Mouse (Mus musculus) cerebellum, adult 8-10 months (tissue): ENCODE measurements around the gene Frmd6.

Experiments
- DNase-seq: peaks from one replicate; pipeline ENCODE4 v3.0.0; 2022

The Frmd6 gene

DNA sequence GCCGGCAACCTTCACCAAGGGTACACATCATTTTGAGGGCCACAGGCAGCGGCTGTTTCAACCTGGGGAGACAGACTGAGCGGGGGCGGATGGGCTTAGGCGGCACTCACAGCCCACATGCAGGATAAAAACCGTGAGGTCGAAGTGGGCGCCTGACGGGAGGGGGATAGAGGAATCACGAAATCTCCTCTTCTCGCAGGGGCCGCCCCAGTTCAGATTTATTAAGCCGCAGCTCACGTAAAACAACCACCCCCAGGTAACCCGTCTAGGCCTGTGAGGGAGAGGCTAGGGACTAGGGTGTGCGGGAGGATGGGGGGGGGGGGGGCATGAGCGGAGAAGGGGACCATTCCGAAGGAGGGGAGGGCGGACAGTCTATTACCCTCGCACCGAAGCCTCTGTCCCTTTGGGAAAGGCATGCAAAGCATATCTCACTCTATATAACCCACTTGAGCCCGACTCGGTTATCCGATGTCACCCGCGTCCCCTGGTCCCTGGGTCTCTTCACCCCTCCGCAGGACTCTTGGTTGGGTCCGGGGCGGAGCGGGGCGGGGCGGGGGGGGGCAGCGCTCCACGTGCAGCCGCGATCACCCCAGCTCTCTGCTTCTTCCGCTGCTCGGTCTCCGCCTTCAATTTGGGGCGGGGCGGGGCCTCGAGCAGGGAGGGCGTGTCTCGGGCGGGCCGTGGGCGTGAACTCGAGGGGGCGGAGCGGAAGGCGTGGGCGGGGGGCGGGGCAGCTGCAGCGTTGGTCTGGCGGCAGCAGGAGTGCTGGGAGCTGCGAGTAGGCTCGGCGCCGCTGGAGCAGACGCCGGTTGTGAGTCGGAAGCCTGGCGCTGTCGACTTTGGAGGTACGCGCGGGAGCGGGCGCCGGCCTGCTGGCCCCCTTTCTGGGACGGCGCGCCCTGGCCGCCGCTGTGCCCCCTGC lies at the start of gene Frmd6:
Frmd6 (plus strand) TSS at position 786 of the 922 bp plus-strand sequence.
- peak; percentile 91 for DNase-seq

DNA sequence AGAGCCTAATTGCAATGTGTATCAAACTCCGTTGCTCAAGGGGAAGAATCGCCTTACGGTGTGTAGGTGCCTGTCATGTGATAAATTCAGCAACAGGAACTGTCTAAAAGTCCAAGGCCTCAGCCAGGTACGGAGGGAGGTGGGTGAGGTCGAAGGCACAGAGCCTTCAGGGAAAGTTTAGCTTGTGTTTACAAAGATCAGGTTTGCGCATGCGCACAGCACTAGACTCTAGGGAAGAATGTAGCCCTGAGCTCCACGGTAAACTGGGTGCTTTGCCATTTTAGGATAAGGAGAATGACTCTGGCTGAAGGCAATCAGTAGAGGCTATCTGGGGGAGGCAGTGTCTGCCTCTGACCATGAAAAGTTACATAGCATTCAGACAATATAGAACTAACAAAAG lies 49.7 kb upstream of the Frmd6 start:
- no peak for DNase-seq

DNA sequence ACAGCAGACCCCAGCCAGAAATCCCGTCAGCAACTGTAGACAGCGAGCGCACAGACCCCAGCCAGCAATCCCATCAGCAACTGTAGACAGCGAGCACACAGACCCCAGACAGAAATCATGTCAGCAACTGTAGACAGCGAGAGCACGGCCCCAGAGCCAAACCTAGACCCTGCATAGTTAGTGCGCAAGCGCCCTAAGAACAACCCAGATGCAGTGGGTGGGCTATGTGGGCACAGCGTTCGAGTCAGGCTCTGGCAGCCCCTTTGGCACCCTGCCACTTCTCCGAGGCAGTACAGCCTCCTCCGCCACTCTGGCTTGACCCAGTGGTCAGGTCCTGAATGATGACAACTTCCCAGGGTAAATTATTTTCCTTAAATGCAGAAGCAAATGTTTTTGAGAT lies 48.6 kb upstream of the Frmd6 start:
- DNase-seq, result no peak

DNA sequence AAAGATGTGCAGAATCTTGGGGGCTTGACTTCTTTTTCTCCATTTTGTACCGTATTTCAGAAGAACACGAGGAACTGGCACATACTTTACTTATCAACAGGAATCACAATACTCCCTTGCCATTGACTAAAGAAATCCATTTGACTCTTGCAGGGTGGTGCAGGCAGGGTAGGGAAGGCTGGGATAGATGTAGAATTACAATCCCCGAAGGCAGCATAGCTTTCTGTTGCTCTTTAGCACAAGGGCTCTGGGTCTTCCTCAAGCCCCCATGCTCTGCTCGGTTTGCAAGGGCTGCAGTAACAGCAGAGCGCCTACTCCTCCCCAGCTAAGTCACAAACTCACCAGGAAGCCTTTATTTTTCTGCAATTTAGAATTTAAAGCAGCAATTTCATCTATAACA lies 47.8 kb upstream of the Frmd6 start:
- no peak for DNase-seq

DNA sequence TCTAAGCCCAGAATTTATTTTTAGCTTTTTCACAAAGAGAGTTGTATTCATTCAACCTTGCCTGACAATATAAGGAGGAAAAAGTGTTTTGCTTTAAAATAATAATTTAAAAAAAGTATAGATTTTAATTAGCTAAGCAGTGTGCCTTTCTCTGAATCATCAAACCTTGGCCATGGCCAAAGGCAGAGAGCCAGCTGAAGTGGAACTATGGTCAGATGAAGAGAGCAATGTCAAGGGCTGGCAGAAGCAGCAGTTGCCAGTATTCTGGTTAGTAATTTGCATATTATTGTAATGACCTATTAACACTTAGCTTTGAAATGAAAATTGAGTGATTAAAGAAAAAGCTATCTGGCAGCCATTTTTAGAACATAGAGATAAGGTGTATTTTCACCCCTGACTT lies 47.4 kb upstream of the Frmd6 start:
- no peak for DNase-seq

DNA sequence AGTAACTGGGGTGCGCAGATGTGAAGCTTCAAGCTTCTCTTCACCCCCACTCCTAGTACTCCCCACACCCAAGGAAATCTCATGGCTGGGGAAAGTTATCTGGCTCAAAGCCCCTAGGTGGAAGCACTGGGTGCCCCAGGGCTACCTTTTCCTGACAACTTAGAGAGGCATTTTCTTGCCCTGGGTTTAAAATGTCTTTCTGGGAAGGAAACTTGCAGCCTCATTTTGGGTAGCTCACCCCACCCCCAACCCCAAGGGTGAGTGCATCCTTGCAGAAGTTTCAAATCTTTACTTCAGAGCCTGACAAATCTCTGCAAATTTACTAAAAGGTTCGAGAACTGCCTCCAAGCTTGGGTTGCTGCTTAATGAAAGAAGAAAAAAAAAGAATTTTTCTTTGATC lies 47.0 kb upstream of the Frmd6 start:
- no peak for DNase-seq

DNA sequence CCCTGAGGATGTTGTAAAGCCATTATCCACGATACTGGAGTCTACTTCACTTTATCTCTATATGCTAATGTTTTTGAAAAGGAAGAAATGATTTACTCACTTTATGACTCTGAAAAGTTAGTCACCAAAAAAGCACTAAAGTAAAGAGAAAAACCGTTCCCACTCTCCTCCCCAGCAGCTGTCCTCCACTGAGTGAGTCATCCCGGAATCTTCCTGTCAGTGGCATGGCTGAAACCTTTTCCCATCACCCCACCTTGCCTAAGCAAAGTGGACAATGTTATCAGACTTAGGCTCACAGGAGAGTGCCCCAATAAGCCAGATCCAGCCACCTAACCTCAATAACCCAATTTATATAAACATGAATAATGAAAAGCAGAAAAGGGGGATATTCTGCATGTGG lies 46.6 kb upstream of the Frmd6 start:
- no peak for DNase-seq

DNA sequence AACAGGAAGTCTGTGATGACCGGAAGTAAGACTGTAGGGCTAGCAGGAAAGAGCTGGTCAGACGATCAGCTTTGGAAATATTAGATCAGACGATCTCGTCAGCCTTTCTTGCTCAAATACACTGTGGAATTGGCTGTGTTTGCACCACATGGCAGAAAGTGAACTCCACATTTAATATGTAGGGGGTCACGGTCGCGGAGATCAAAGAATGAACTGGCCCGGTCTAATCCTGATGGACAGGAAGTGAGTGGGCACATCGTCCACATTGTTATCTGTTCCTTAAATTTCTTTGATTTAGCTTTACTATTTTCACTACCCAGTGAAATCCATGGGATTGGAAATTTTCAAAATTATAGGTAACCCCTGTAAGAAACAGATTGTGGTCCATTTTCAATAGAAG lies 42.3 kb upstream of the Frmd6 start:
- no peak for DNase-seq

DNA sequence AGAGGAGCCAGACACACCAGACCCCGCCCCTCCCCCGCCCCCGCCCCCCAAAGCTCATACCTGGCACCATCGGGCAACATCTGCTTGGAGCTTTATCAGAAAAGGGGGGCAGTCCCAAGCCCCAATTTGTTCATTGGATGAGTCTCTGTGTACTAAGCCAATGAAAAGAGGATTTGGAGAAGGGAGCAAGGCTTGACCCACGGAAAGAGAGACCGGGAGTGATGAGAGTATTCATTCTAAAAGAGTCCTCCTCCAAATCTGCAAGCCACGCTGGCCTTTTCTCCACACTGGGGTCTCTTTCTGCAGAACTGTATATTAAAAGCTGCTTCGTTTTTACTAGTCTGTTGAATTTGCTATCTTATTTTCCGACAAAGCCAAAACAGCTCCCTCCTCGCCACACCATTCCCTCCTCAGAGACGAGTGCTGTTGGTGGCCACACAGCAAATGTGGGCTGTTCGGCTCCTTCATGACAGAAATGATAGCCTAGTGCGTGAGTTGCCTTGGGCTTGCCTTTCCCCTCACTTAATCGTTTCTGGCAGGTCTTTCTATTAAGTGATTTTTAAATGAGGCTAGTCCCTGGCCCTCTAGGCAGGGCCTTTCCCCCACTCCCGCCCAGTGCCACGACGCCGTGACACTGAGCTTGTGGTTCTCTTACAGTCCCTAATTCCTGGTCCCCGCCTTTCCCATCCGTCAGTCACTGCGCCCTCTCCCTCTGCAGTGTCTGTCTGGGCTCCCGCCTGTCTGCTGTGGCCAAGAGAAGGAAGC lies 41.7 kb upstream of the Frmd6 start:
- DNase-seq, result no peak

DNA sequence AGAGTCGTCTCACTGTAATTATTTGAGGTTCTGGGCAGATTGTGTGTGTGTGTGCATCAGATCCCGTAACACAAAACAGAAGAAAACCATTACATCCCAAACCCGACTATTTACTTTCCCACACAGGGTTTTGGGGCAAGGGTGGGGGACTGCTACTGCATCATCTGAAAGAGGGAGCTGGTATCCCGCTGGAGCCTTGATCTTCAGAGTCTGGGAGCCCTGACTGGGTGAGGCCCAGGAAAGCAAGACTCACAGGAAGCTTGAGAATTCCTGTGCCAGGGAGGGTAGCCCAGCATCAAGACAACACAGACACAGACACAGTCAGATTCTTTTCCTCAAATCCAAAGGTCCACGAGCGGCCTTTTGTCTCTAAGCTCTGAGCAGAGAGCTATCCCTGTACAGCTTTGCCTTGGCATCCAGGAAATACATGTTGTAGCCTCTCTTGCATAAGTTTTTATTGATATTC lies 41.0 kb upstream of the Frmd6 start:
- DNase-seq, result no peak

DNA sequence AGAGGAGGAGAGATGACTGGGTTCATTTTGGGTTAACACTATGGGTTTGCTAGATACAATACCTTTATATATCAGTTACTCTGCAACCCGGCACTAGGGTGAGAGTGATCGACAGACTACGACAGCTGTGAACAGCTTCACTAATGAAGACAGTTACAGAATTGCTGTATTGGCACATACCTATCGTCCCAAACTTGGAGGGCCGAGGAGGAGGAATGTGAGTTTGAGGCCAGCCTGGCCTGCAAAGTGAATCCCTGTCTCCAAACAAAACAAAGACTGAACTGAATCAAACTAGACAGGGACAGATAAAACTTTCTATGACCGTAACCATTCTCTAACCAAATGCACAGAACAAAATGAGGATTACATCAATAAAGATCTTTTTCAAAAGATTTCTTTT lies 36.0 kb upstream of the Frmd6 start:
- no peak for DNase-seq

DNA sequence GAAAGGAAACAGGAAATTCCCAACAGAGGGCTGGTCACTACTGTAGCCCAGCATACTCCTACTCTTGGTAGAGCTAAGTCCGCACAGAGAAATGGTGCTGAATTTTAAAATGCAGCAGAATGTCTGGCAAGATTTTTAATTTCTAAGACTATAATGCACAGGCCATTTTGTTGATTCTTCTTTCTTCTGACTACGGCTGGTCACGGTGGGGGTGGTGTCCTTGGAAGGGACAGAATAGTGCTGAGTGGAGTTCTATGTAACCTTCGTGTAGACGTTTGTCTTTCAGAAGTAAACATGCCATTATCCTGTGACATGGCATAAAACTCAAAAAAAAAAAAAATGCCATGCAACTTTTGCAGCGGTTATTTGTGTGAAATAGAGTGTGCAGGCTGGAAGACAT lies 32.0 kb upstream of the Frmd6 start:
- no peak for DNase-seq

DNA sequence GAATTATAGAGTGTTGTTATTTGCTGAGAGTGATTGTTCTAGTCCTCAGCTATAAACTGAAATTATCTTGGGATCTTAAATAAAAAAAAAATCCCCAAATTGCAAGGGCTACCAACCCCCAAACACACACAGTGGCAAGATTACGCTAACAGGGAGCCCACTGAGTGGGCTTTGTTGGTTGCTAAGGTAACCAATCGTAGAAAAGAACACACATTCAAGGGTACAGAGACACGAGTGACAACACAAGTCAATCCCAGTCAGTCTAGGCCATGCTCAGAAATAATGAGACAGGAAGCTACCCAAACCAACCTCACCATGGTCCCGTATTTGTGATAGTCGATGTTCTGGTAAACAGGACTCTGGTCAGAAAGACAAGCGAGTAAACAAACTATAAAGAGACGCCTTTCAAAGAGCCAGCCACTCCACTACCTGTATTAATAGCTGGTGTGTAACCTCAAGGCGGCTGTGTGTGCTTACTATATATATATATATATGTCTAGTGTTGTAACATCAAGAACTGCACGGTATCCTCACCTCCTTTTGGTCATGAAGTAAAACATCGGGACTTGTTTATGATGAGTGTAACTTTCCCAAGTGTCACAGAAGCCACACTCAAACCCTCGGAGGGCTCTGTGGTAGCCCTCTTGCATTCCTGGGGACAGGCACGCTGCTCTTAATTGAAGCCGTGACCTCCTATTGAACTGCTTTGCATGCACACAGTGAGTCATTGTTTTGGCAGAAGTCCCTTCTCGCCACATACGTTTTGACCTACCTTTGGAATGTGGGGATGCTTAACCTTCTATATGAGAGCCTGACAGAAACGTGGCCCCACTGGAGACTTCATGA lies 30.5 kb upstream of the Frmd6 start:
- no peak for DNase-seq

DNA sequence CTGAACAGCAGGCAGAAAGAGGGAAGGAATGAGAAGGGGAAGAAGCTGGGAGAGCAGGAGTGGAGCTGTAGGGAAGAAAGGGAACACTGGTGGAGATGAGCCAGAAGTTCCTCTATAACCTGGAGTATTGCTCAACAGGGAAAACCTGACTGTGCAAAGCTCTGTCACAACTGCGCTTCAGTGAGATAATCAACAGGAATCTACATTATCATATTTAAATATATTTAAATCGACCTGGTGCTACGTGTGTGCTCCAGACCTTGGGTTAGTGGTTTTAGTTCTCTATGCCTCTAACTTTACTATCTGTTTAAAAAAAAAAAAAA lies 30.0 kb upstream of the Frmd6 start:
- DNase-seq, result no peak

DNA sequence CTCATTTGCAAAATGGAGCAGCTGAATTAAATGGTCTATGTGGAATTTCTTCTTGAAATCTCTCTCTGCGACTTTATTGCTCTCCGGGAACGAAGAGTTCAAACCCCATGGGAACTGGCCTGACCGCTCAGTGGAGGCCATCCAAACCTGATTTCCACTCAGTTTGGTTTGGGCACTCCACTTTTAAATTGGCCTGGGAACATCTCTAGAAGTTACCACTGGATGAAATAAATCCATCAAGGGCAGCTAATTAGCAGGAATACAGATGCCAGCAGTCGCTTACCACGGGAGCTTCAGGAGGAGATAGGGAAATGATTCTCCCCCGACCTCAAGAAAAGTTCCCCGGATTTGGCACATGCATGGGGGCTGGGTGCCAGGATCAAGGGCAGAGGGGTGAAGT lies 26.8 kb upstream of the Frmd6 start:
- DNase-seq, result no peak

DNA sequence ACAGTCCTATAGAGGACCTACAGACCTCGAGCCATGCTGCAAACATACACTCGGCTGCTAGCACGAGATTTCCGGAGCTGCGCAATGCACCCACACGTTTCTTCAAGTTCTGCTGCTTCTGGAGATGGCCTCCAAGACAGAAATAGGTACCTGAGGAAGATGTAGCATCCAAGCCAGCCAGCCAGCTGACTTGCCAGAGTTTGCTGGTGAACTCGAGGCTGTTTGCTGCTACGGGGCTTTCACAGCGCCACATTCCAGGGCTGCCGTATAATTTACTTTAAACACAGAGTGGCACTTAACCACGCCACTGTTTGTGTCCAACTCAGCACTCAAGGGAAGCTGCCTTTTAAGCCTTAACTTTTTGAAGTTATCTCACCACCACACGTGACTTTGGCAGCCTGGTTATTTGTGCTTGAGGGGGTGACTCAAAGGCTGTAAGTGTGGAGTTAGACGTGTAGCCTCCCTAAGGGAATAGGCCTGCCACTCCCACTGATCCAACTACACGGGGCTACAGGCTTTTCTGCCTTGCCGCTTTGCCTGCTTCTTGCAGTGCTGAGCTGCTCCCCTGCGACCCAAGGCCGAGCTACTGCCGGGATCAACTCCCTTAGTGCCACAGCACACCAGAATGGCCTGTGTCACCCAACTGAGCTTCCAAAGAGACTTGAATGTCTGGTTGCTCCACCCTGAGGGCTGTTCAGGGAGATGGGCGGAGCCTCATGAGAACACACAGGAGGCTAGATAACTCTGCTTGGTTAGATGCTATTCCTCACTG lies 25.9 kb upstream of the Frmd6 start:
- no peak for DNase-seq

DNA sequence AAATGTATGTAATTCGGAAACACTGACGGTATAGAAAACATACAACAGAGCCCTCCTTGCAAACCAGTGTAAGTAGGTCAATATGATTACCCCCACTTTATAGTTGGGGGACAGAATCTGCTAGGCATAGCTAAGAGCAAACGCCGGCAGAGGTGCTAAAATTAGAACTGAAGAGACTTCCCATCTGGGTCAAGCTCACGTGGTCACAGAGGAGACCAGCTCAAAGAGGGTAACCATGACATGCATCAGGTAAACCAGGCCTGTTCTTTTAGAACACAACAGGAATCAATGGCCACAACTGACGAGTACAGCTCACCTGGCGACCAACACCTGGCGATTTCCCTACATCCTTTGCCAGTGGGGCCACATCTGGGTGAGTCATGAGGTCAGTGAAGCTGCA lies 25.2 kb upstream of the Frmd6 start:
- no peak for DNase-seq

DNA sequence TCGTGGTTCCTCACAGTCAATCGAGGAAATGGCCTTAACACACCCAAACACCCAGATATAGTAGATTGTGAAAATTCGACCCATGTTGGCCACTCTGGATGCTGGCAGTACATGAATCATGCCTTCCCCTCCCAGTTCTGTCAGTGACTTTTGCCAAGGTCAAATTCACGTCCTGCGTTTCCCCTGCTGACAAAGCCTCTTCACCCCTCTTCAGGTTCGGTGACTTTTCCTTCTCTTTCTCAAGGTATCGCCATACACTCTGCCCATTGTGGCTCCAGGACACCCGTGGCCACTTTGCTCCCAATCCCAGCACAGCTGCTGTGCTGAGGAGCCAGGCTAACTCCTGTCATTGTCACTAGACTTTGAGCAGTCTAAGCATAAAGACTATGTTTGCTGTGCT lies 24.0 kb upstream of the Frmd6 start:
- DNase-seq, result no peak

DNA sequence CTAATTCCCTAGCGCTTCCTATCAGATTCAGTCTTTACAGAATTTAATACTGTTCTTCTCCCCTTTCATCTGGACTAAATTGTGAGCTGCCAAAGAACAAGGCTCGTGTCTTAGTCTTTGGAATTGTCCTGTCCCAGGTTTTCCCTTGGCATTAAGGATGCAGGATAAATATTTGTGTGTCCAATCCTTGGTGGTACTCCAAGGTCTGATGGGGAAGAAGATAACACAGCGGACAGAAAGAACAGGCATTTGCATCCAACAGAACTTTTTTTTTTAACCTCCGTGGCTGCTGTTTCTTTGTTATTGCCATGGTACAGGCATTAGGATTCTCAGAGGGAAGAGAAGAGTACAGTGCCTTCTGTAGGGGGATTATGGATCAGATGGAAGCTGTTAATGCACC lies 21.8 kb upstream of the Frmd6 start:
- DNase-seq, result no peak

DNA sequence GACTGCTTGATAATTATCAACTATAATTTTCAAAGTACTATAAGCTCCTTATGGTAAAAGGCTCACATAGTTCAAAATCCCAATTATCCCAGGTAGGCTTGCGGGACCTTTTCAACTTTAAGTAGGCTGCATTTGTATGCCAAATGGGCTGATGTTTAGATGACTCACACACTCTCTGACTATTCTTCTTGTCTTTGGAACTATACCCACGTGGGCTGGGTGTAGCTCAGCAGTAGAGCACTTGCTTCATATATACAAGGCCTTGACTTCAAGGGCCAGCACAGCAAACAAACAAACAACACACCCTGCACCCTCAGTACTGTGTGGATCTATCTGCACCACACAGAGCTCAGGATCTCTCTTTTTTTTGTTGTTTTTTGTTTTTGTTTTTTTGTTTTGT lies 20.3 kb upstream of the Frmd6 start:
- DNase-seq, result no peak

DNA sequence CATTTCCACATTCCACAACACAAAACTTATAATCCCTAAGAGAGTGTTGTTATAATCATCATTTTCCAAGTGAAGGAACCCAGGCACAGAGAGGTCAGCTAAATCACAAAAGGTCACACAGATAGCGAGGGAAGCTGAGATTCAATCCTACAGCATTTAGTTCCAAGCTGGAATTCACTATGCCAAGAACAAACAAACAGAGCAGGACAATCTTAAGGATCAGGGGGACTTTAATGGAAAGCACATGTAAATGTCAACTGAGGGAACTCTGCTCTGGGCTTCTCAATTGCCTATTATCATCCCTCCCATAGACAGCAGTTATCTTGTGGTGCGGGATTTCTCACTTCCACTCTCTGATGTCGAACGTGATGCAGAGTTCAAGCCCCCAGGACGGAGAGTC lies 17.8 kb upstream of the Frmd6 start:
- DNase-seq, result no peak

DNA sequence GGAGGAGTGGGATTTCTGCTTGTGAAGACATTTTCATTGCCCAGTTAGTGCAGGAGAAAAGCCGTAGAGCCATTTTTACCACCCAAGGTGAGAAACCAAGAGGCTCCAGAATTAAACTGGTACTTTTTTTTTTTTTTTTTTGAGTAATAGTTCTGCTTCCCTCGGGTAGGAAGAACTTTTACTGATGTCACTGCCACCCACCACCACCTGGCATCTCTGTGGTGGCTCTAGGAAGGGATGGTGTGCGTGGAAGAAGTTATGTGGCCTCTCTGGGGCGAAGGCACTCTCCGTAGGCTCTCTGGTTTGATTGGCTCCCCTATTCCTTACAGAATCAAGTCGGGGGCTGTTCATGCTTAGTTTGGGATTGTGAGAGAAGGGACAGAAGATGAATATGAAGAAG lies 17.3 kb upstream of the Frmd6 start:
- no peak for DNase-seq

DNA sequence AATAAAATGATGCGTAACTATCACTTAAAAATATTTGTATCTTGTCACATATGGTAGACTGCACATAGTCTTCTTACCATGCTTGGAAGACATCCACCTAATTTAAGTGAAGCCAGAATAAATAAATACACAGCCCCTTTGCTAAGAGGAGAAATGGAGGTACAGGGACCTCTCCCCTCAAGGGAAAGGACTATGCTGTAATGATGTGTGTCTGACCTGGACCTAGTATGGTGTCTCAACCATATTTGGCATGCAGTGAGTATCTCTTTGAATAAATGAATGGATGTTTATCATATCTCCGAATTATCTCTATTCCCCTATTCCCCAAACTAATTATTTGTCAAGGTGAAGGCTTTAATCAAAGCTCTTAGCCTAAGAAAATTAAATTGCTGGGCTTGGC lies 15.4 kb upstream of the Frmd6 start:
- DNase-seq, result no peak
